Mouse (Mus musculus): ENCODE measurements around the gene Ptprg.

Gene Ptprg

DNA sequence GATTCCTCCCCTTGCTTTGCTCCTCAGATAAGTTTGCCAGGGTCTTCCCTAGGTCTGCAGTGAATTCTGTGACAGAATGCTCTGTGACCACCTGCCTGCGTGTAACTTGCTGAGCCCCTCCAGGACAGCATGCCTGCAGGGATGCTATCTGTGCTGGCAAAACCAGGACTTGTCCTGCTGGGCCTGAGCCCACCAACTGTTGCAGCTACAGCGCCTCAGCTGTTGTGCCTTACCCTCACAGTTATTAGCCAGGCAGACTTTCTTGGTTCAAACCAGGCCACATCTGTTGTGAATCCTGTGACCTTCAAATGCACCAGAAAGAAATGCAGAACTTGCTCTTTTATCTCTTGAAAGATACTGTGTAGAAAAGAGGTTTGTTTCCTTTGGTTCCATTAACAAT, 151.5 kb downstream of the Ptprg start:
- no peaks in the 10 kb centered on the region for H3K9me3 ChIP-seq (ENCODE audit: low read length)
- H3K4me1 ChIP-seq (replicated peaks; ENCODE audit: low read depth, low read length), result peaks cover 49% of the 10 kb centered on the region
- no peak overlapping the region for H3K4me3 ChIP-seq (replicated peaks; ENCODE audit: low read length)
- H3K36me3 ChIP-seq (ENCODE audit: insufficient read depth, low read length), result no peaks in the 10 kb centered on the region
- no peaks in the 10 kb centered on the region for H3K27me3 ChIP-seq (ENCODE audit: insufficient read depth, low read length)
- TF ChIP-seq CTCF (conservative IDR thresholded peaks at IDR 0.05; ENCODE audit: low read length), result no peak
- no peak for TF ChIP-seq NANOG (IDR thresholded peaks at IDR 0.05; ENCODE audit: borderline replicate concordance, low read length)
- no peak for TF ChIP-seq POU5F1 (IDR thresholded peaks at IDR 0.05; ENCODE audit: borderline replicate concordance, low read length)

- H3K9me3 ChIP-seq (ENCODE audit: low read length), result no peaks in the 10 kb centered on the region
- peaks cover 36% of the 10 kb centered on the region for H3K4me1 ChIP-seq (replicated peaks; ENCODE audit: low read depth, low read length)
- H3K27me3 ChIP-seq (ENCODE audit: insufficient read depth, low read length), result no peaks in the 10 kb centered on the region
- H3K4me3 ChIP-seq (replicated peaks; ENCODE audit: low read length), result no peak overlapping the region
- H3K36me3 ChIP-seq (ENCODE audit: insufficient read depth, low read length), result no peaks in the 10 kb centered on the region
- no peak for TF ChIP-seq NANOG (IDR thresholded peaks at IDR 0.05; ENCODE audit: borderline replicate concordance, low read length)
- no peak for TF ChIP-seq CTCF (conservative IDR thresholded peaks at IDR 0.05; ENCODE audit: low read length)
- no peak for TF ChIP-seq POU5F1 (IDR thresholded peaks at IDR 0.05; ENCODE audit: borderline replicate concordance, low read length)
These were observed 156.0 kb downstream of the Ptprg start for GRCm38 (mm10) chr14:11709352-11709751.

GRCm38 (mm10) chr14:11709798-11710197, 156.5 kb downstream of the Ptprg start:
- Histone ChIP-seq H3K4me1 (replicated peaks; ENCODE audit: low read depth, low read length) (peaks cover 35% of the 10 kb centered on the region), H3K27me3 (ENCODE audit: insufficient read depth, low read length) (no peaks in the 10 kb centered on the region), H3K4me3 (replicated peaks; ENCODE audit: low read length) (no peak overlapping the region), H3K36me3 (ENCODE audit: insufficient read depth, low read length) (no peaks in the 10 kb centered on the region), H3K9me3 (ENCODE audit: low read length) (no peaks in the 10 kb centered on the region)
- TF ChIP-seq NANOG (IDR thresholded peaks at IDR 0.05; ENCODE audit: borderline replicate concordance, low read length) (no peak), CTCF (conservative IDR thresholded peaks at IDR 0.05; ENCODE audit: low read length) (no peak), POU5F1 (IDR thresholded peaks at IDR 0.05; ENCODE audit: borderline replicate concordance, low read length) (no peak)

GRCm38 (mm10) chr14:11710410-11711122, 157.2 kb downstream of the Ptprg start:
- H3K4me1 ChIP-seq (replicated peaks; ENCODE audit: low read depth, low read length), result peaks cover 28% of the 10 kb centered on the region
- TF ChIP-seq NANOG (IDR thresholded peaks at IDR 0.05; ENCODE audit: borderline replicate concordance, low read length), result no peak
- TF ChIP-seq CTCF (conservative IDR thresholded peaks at IDR 0.05; ENCODE audit: low read length), result peak; percentile 34
- no peaks in the 10 kb centered on the region for H3K27me3 ChIP-seq (ENCODE audit: insufficient read depth, low read length)
- H3K9me3 ChIP-seq (ENCODE audit: low read length), result no peaks in the 10 kb centered on the region
- H3K4me3 ChIP-seq (replicated peaks; ENCODE audit: low read length), result no peak overlapping the region
- no peaks in the 10 kb centered on the region for H3K36me3 ChIP-seq (ENCODE audit: insufficient read depth, low read length)

DNA sequence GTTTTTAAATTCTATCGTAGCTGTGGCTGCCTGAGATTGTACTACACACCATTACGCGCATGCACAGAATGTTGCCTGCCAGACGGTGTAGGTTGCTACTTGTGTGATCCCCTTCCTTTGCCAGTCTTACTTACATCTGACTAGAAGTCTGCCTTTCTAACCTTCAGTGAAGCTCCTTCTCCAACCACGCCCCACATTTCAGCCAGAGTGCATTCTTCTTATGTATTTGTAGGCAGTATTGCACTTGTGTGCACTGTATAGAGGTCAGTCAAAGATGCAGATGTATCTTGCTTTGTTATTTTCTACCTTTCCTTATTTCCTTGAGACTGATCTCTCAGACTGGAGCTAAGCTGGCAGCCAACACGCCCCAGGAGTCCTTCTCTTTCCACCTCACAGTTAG, 158.8 kb downstream of the Ptprg start:
- TF ChIP-seq POU5F1 (IDR thresholded peaks at IDR 0.05; ENCODE audit: borderline replicate concordance, low read length) (no peak), NANOG (IDR thresholded peaks at IDR 0.05; ENCODE audit: borderline replicate concordance, low read length) (no peak), CTCF (conservative IDR thresholded peaks at IDR 0.05; ENCODE audit: low read length) (no peak)
- H3K36me3 ChIP-seq (ENCODE audit: insufficient read depth, low read length), result no peaks in the 10 kb centered on the region
- peaks cover 28% of the 10 kb centered on the region for H3K4me1 ChIP-seq (replicated peaks; ENCODE audit: low read depth, low read length)
- H3K4me3 ChIP-seq (replicated peaks; ENCODE audit: low read length), result no peak overlapping the region
- H3K27me3 ChIP-seq (ENCODE audit: insufficient read depth, low read length), result no peaks in the 10 kb centered on the region
- H3K9me3 ChIP-seq (ENCODE audit: low read length), result no peaks in the 10 kb centered on the region

- Histone ChIP-seq H3K4me3 (replicated peaks; ENCODE audit: low read length) (no peak overlapping the region), H3K36me3 (ENCODE audit: insufficient read depth, low read length) (no peaks in the 10 kb centered on the region), H3K27me3 (ENCODE audit: insufficient read depth, low read length) (no peaks in the 10 kb centered on the region), H3K9me3 (ENCODE audit: low read length) (no peaks in the 10 kb centered on the region), H3K4me1 (replicated peaks; ENCODE audit: low read depth, low read length) (peaks cover 26% of the 10 kb centered on the region)
- no peak for TF ChIP-seq POU5F1 (IDR thresholded peaks at IDR 0.05; ENCODE audit: borderline replicate concordance, low read length)
- TF ChIP-seq CTCF (conservative IDR thresholded peaks at IDR 0.05; ENCODE audit: low read length), result no peak
- no peak for TF ChIP-seq NANOG (IDR thresholded peaks at IDR 0.05; ENCODE audit: borderline replicate concordance, low read length)
These were observed 162.9 kb downstream of the Ptprg start for GRCm38 (mm10) chr14:11716230-11716629.

DNA sequence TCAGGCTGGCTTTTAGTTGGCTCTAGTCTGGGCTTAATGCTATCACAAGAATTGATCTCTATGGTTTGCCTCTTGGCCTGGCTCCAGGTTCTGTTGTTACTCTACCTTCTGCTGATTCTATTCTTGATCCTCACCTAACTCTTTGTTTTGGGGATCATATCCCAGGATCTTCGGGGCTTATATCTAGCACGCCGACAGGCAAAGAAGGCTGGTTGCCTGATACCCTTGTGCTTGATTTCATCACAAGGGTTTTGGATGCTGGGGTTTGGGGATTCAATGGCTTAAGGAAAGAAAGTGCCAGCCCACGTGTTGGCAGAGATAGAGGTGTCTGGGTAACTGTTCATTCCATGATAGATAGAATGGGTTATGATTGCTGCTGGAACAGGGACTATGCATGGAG, 164.9 kb downstream of the Ptprg start:
- Histone ChIP-seq H3K9me3 (ENCODE audit: low read length) (no peaks in the 10 kb centered on the region), H3K4me3 (replicated peaks; ENCODE audit: low read length) (no peak overlapping the region), H3K27me3 (ENCODE audit: insufficient read depth, low read length) (no peaks in the 10 kb centered on the region), H3K36me3 (ENCODE audit: insufficient read depth, low read length) (no peaks in the 10 kb centered on the region), H3K4me1 (replicated peaks; ENCODE audit: low read depth, low read length) (peaks cover 14% of the 10 kb centered on the region)
- TF ChIP-seq CTCF (conservative IDR thresholded peaks at IDR 0.05; ENCODE audit: low read length) (no peak), POU5F1 (IDR thresholded peaks at IDR 0.05; ENCODE audit: borderline replicate concordance, low read length) (no peak), NANOG (IDR thresholded peaks at IDR 0.05; ENCODE audit: borderline replicate concordance, low read length) (no peak)

GRCm38 (mm10) chr14:11719259-11719658, 165.9 kb downstream of the Ptprg start:
- Histone ChIP-seq H3K4me1 (replicated peaks; ENCODE audit: low read depth, low read length) (peaks cover 13% of the 10 kb centered on the region), H3K9me3 (ENCODE audit: low read length) (no peaks in the 10 kb centered on the region), H3K36me3 (ENCODE audit: insufficient read depth, low read length) (no peaks in the 10 kb centered on the region), H3K4me3 (replicated peaks; ENCODE audit: low read length) (no peak overlapping the region), H3K27me3 (ENCODE audit: insufficient read depth, low read length) (no peaks in the 10 kb centered on the region)
- TF ChIP-seq POU5F1 (IDR thresholded peaks at IDR 0.05; ENCODE audit: borderline replicate concordance, low read length) (no peak), NANOG (IDR thresholded peaks at IDR 0.05; ENCODE audit: borderline replicate concordance, low read length) (no peak), CTCF (conservative IDR thresholded peaks at IDR 0.05; ENCODE audit: low read length) (no peak)

GRCm38 (mm10) chr14:11722101-11722500, 168.8 kb downstream of the Ptprg start:
- TF ChIP-seq CTCF (conservative IDR thresholded peaks at IDR 0.05; ENCODE audit: low read length) (no peak), NANOG (IDR thresholded peaks at IDR 0.05; ENCODE audit: borderline replicate concordance, low read length) (no peak), POU5F1 (IDR thresholded peaks at IDR 0.05; ENCODE audit: borderline replicate concordance, low read length) (no peak)
- Histone ChIP-seq H3K4me3 (replicated peaks; ENCODE audit: low read length) (no peak overlapping the region), H3K36me3 (ENCODE audit: insufficient read depth, low read length) (0 out of 2 replicates have a peak, but pooled peaks cover 6% of the 10 kb centered on the region), H3K9me3 (ENCODE audit: low read length) (peaks cover 6% of the 10 kb centered on the region; the same call in 1 of the 2 replicates), H3K27me3 (ENCODE audit: insufficient read depth, low read length) (no peaks in the 10 kb centered on the region), H3K4me1 (replicated peaks; ENCODE audit: low read depth, low read length) (peaks cover 10% of the 10 kb centered on the region)

Data from E14TG2a.4 (cell line).